Mouse (Mus musculus) ES-E14 (cell line): ENCODE measurements around the gene Ubtd2.

ENCODE experiments used
- CHD2 ChIP-seq: IDR thresholded peaks from 2 replicates; pipeline ENCODE4 v1.6.1; 2014; ENCODE audit warnings: mild to moderate bottlenecking, low read depth, low read length, inconsistent platforms
- HCFC1 ChIP-seq: IDR thresholded peaks from 2 replicates; pipeline ENCODE4 v1.6.1; 2012; ENCODE audit warnings: low read length, inconsistent platforms, borderline replicate concordance; ENCODE audit not compliant: insufficient read depth
- MAFK ChIP-seq: IDR thresholded peaks from 2 replicates; pipeline ENCODE4 v1.6.1; 2014; ENCODE audit warnings: mild to moderate bottlenecking, low read depth, low read length, inconsistent platforms; ENCODE audit not compliant: insufficient read depth
- ZC3H11A ChIP-seq: IDR thresholded peaks from 2 replicates; pipeline ENCODE4 v1.6.1; 2012; ENCODE audit warnings: low read depth, mild to moderate bottlenecking, inconsistent platforms, low read length, borderline replicate concordance
- ZNF384 ChIP-seq: IDR thresholded peaks from 2 replicates; pipeline ENCODE4 v1.6.1; 2012; ENCODE audit warnings: low read depth, low read length, inconsistent platforms

DNA sequence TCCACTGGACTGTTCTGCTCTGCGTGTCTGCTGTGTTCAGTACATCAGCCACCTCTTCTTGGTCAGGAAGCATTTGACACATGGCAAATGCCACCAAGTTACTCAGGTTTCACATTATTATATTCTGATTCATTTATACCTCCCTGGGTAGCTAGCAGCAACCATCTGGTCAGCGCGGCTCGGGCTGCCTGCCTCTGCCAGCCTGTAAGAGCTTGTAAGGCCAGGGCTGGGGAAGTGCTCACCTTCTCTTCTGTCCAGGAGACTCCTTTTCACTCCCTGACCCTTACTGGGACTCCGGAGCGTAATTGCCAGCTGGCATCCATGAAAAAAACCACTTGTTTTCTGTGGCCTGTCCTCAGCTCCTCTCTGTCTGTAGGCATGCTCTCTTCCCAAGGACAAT is 94.1 kb downstream of the Ubtd2 start:
- TF ChIP-seq CHD2 (no peak), ZC3H11A (no peak), ZNF384 (no peak), MAFK (no peak), HCFC1 (no peak)
